Mouse (Mus musculus) C2C12 (cell line): ENCODE data around the gene Gria4. TPM values are rescaled to one million over a fixed set of nuclear protein-coding genes. Genes with fewer than 3 reads are reported as not detected.
A peak's percentile ranks its signal among the peaks of the same experiment; 100 is the strongest.
"Not testable (repeated sequence)": the region's sequence is repeated elsewhere in the genome, so short reads cannot be mapped to it uniquely, and the experiment has no call there.

Experiments used
- H3K27me3 ChIP-seq: one replicate; pipeline ENCODE4 v1.6.1; 2011; ENCODE audit not compliant: control insufficient read depth, insufficient read depth, insufficient read length
- H3K36me3 ChIP-seq: one replicate; pipeline ENCODE4 v1.6.1; 2011; ENCODE audit not compliant: control insufficient read depth, insufficient read depth
- H3K4me3 ChIP-seq: one replicate; pipeline ENCODE4 v1.5.1; 2011; ENCODE audit warnings: mild to moderate bottlenecking, control low read depth; ENCODE audit not compliant: poor library complexity, insufficient read depth, severe bottlenecking
- H3K79me2 ChIP-seq: one replicate; pipeline ENCODE4 v1.6.1; 2011; ENCODE audit not compliant: control insufficient read depth, insufficient read depth
- H3K79me3 ChIP-seq: one replicate; pipeline ENCODE4 v1.6.1; 2011; ENCODE audit warnings: low read depth, control low read depth
- H3ac ChIP-seq: one replicate; pipeline ENCODE3; 2011; ENCODE audit warnings: low read depth; ENCODE audit not compliant: control insufficient read depth, insufficient read length
- CEBPB ChIP-seq: IDR thresholded peaks from one replicate; pipeline ENCODE4 v1.6.1; 2011; ENCODE audit warnings: low read depth, mild to moderate bottlenecking, control low read depth, moderate library complexity
- CTCF ChIP-seq: IDR thresholded peaks from one replicate; pipeline ENCODE4 v1.5.1; 2011; ENCODE audit not compliant: control insufficient read depth, insufficient read depth, insufficient read length
- FOSL1 ChIP-seq: IDR thresholded peaks from one replicate; pipeline ENCODE4 v1.8.0; 2011; ENCODE audit warnings: mild to moderate bottlenecking, low read length; ENCODE audit not compliant: poor library complexity, insufficient read depth, severe bottlenecking
- MAX ChIP-seq: IDR thresholded peaks from one replicate; pipeline ENCODE4 v1.6.1; 2011; ENCODE audit warnings: mild to moderate bottlenecking, control low read depth
- MYOD1 ChIP-seq: IDR thresholded peaks from one replicate; pipeline ENCODE4 v1.6.1; 2011; ENCODE audit warnings: low read depth; ENCODE audit not compliant: control insufficient read depth, insufficient read length
- MYOG ChIP-seq: IDR thresholded peaks from one replicate; pipeline ENCODE4 v1.6.1; 2011; ENCODE audit not compliant: control insufficient read depth, insufficient read length; ENCODE audit errors: extremely low read depth
- USF1 ChIP-seq: IDR thresholded peaks from one replicate; pipeline ENCODE4 v1.6.1; 2011; ENCODE audit warnings: low read depth, mild to moderate bottlenecking, control low read depth, moderate library complexity
- microRNA-seq: library from miRNA; unstranded; fragments of <30 nt; microRNA quantifications from one replicate; pipeline ENCODE4, GENCODE M21; 2019; ENCODE audit warnings: borderline microRNAs expressed
- polyA plus RNA-seq: library from polyadenylated mRNA; unstranded; fragments of >200 nt; fragmentation: generic; extraction: Trizol; gene quantifications from one replicate; pipeline ENCODE4 v1.2.1, GENCODE M21; 2012; ENCODE audit warnings: missing spikeins

Gria4 gene
- polyA plus RNA-seq, 1 experiment: not detected

DNA sequence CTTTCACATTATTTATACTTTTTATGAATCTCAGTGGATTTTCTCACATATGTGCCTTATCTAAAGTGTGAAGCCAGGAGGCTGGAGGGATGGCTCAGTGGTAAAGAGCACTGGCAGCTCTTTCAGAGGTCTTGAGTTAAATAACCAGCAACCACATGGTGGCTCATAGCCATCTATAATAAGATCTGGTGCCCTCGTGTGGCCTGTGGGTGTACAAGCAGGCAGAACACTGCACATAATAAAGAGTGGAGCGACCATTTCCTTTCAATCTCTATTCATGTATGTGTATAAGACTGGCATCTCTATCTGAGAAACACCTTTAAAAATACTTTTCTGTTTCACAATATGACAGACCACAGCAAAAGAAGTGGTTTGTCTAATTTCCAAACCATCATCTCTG, 353.1 kb downstream of the Gria4 start:
- TF ChIP-seq FOSL1 (no peak), CTCF (peak; percentile 4)
- no peaks in the 10 kb centered on the region for H3K79me2 ChIP-seq
- no peaks in the 10 kb centered on the region for H3K79me3 ChIP-seq
- H3K36me3 ChIP-seq: no peaks in the 10 kb centered on the region
- H3K4me3 ChIP-seq: no peak overlapping the region
- H3K27me3 ChIP-seq: no peaks in the 10 kb centered on the region
- no peak overlapping the region for H3ac ChIP-seq

DNA sequence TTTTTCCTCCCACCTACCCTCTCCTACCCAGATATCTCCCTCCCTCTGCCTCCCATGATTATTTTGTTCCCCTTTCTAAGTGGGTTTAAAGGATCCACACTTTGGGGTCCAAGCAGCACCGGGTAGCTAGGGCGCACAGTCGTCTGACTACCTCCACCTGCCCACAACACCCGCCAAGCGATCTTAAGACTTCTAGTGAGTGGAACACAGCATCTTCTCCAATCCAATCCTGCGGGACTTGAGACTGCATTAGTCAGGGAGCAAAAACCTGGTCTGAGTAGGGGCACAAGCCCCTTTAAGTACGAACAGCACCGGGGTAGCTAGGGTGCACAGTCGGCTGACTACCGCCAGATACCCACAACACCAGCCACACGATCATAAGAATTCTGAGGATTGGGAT, 395.2 kb downstream of the Gria4 start:
- H3K79me3 ChIP-seq, H3K4me3 ChIP-seq, H3ac ChIP-seq, H3K36me3 ChIP-seq, H3K79me2 ChIP-seq, H3K27me3 ChIP-seq: not testable (repeated sequence)

DNA sequence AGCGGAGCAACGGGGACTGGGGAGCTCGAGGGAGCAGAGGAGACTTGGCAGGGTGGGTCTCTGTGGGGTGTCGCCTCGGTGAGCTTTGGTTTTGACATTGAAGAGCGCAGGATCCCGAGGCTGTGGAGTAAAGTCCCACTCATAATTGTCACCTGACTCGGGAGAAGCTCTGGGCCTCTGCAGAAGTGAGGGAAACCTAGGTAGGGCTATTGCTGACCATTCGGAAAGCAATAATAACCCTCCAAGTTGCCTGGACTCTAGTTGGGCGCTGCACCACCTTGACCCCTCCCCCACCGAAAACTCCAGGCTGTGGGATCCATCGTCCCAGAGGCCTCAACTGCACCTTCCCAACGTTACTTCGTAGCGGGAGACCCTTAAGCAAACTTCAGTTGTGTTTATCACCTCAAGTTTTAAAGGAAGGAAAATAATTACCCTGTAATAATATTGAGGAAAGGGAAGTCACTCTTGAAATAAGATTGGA, 419.4 kb downstream of the Gria4 start:
- TF ChIP-seq MYOG (no peak), CTCF (no peak), MAX (no peak), CEBPB (no peak), MYOD1 (no peak), FOSL1 (no peak), USF1 (no peak)
- peak overlapping the region; percentile 74 for H3K4me3 ChIP-seq
- peak overlapping the region; percentile 69 for H3ac ChIP-seq
- peaks cover 11% of the 10 kb centered on the region for H3K36me3 ChIP-seq
- peaks cover 52% of the 10 kb centered on the region for H3K79me2 ChIP-seq
- no peaks in the 10 kb centered on the region for H3K27me3 ChIP-seq
- peaks cover 34% of the 10 kb centered on the region for H3K79me3 ChIP-seq

DNA sequence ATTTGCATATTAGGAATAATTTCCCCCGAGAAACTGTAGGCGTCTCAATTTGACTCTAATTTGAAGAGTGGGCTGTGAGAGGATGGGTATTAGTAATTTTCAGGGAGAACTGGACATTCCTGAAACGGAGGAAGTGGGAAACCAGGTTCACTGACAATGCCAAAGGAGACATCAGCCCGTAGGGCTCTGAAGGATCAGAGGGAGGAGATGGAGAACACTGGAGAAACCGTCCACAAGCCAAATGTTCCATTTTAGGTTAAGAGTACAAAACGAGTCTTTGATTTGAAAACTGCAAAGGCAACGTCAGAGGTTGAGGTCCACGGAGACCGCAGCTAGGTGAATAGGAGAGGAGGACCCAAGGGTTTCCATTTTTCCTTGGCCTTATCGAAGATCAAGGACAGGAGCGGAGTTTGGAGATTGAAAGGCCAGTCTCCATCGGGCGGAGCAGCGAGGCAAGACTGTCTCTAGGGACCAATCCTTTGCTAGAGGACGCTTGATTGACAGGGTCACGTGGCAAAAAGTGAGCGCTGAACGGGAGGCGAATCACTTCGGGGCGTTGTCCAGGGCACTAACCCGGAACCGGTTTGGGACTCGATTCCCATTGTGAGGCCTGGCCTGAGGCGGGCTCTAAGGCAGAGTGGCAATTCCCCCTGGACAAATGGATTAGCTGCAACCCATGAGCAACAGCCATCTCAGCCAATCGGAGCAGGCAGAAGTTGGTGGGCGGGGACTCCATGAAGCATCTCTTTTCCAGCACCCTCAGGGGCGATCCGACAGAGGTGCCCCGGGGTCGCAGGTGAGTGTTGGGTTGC, 420.0 kb downstream of the Gria4 start, which contains the start of gene Msantd4:
Msantd4 (plus strand) TSS at position 735 of the 812 bp plus-strand sequence.
- peak within 1 kb of the TSS; percentile 69 for H3ac ChIP-seq
- TF ChIP-seq MAX (no peak), MYOG (no peak), CTCF (no peak), USF1 (peak; percentile 100)
- H3K79me2 ChIP-seq: peaks cover 46% of the 10 kb centered on the region
- H3K79me3 ChIP-seq: peaks cover 27% of the 10 kb centered on the region
- peaks cover 6% of the 10 kb centered on the region for H3K36me3 ChIP-seq
- H3K27me3 ChIP-seq: no peaks in the 10 kb centered on the region
- H3K4me3 ChIP-seq: peak within 1 kb of the TSS; percentile 74

Small RNA genes lying within 50 kb of the gene (microRNA-seq; reads per million reads assigned to microRNA genes)
- gene Gm23811 (not detected), gene Gm23992 (not detected)
